24 mouse cellular contexts compared by ENCODE assay signal in the genomic region with DNA sequence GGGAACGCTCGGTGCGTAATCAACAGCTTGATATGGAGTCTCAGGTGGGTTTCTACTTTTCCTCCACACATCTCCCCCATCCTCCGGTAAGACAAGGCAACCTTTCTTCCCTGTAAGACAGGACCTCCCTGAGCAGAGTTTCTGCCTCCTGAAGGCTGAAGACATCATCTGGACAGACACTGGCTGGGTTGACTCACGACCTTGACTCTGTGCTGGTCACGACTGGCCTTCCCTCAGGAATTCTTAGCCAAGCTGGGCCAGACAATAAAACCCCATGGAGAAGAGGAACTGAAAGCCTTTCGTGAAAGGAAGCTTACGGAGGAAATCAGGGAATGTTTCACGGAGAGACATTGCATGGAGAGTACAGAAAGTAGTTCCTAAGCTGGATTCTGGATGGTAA.
"Had no signal": no experiment of that assay in that cellular context is flagged by ENCODE, and none has a peak within 500 bp of the region (broad histone marks: within the 10 kb centered on the region; RNA-seq: fewer than 3 reads in every experiment).

No protein-coding gene starts in this region.

- H3K27me3 ChIP-seq: heart, embryonic 13.5 days; heart, embryonic 15.5 days; hindbrain, embryonic 13.5 days; hindbrain, embryonic 15.5 days; intestine, embryonic 15.5 days; limb, embryonic 13.5 days; limb, embryonic 15.5 days; liver, embryonic 12.5 days had no signal

- DNase-seq: gastrocnemius, postnatal 14 days; gastrocnemius, postnatal 36 days; heart, adult 18-20 months; heart, postnatal 14 days; heart, postnatal 36 days; kidney, adult 18-20 months; kidney, adult 8-10 months; kidney, postnatal 10 days; kidney, postnatal 25 days; kidney, postnatal 4 days; layer of hippocampus, adult 9-11 months; layer of hippocampus, postnatal 36 days; left cerebral cortex, postnatal 4 days; lung, adult 18-20 months had no signal

- ATAC-seq: inflammation-experienced regulatory T-cells, adult 6 months; intestine, embryonic 15.5 days; intestine, postnatal 0 days; liver, embryonic 12.5 days had no signal
